18 mouse cellular contexts compared by ENCODE assay signal in genomic region chr9:52158561-52158960, GRCm38 (mm10).
"Had no signal": no experiment of that assay in that cellular context is flagged by ENCODE, and none has a peak within 500 bp of the region (broad histone marks: within the 10 kb centered on the region; RNA-seq: fewer than 3 reads in every experiment).

No protein-coding gene starts in this region.

- H3K27ac ChIP-seq: kidney, embryonic 15.5 days; left cerebral cortex, adult 2 months; limb, embryonic 15.5 days; liver, embryonic 13.5 days; lung, embryonic 15.5 days; macrophage; midbrain, embryonic 15.5 days; neural tube, embryonic 13.5 days; stomach, embryonic 15.5 days had no signal

- ATAC-seq: liver, postnatal 0 days; midbrain, embryonic 15.5 days had no signal

- DNase-seq: kidney, postnatal 14 days; liver, embryonic 13.5 days; liver, postnatal 0 days; lung, postnatal 14 days; retina, postnatal 1 day; right cerebral cortex, postnatal 4 days; spleen, adult 18-20 months; thymus, postnatal 36 days had no signal

- H3K4me3 ChIP-seq: kidney, embryonic 15.5 days; left cerebral cortex, adult 2 months; limb, embryonic 15.5 days; liver, embryonic 13.5 days; lung, embryonic 15.5 days; megakaryocyte, embryonic 14.5 days; midbrain, embryonic 15.5 days; neural tube, embryonic 13.5 days; stomach, embryonic 15.5 days had no signal

- H3K9ac ChIP-seq: kidney, embryonic 15.5 days; limb, embryonic 15.5 days; liver, embryonic 13.5 days; liver, postnatal 0 days; lung, embryonic 15.5 days; midbrain, embryonic 15.5 days; neural tube, embryonic 13.5 days; stomach, embryonic 15.5 days had no signal

- H3K27me3 ChIP-seq: kidney, embryonic 15.5 days; limb, embryonic 15.5 days; liver, embryonic 13.5 days; lung, embryonic 15.5 days; megakaryocyte, embryonic 14.5 days; midbrain, embryonic 15.5 days; neural tube, embryonic 13.5 days; stomach, embryonic 15.5 days had no signal

- H3K4me1 ChIP-seq: limb, embryonic 15.5 days; liver, embryonic 13.5 days; stomach, embryonic 15.5 days had no signal

- H3K9me3 ChIP-seq: kidney, embryonic 15.5 days; limb, embryonic 15.5 days; liver, embryonic 13.5 days; lung, embryonic 15.5 days; midbrain, embryonic 15.5 days; stomach, embryonic 15.5 days had no signal

- H3K4me2 ChIP-seq: kidney, embryonic 15.5 days; limb, embryonic 15.5 days; liver, embryonic 13.5 days; lung, embryonic 15.5 days; midbrain, embryonic 11.5 days; midbrain, embryonic 15.5 days; neural tube, embryonic 13.5 days; stomach, embryonic 15.5 days had no signal

- H3K36me3 ChIP-seq: kidney, embryonic 15.5 days; limb, embryonic 15.5 days; liver, embryonic 13.5 days; midbrain, embryonic 15.5 days; stomach, embryonic 15.5 days had no signal
